Mouse (Mus musculus) layer of hippocampus, postnatal 25 days (tissue): ENCODE measurements around the gene Ascl4. TPM values are rescaled to one million over a fixed set of nuclear protein-coding genes. Genes with fewer than 3 reads are reported as not detected.

ENCODE experiments used
- DNase-seq, 2 experiments: peaks; one replicate each; pipeline ENCODE4 v3.0.0; 2022; ENCODE audit warnings: mixed read lengths in 2 of 2, low spot score in 1 of 2; ENCODE audit errors: extremely low spot score in 1 of 2
- total RNA-seq, 2 experiments: library from RNA; stranded (reverse); gene quantifications; 2 replicates each; pipeline ENCODE4 v1.2.3; 2021

Ascl4 gene
- total RNA-seq, 2 experiments from 2014 or later, result 0.70 to 0.98 TPM

DNA sequence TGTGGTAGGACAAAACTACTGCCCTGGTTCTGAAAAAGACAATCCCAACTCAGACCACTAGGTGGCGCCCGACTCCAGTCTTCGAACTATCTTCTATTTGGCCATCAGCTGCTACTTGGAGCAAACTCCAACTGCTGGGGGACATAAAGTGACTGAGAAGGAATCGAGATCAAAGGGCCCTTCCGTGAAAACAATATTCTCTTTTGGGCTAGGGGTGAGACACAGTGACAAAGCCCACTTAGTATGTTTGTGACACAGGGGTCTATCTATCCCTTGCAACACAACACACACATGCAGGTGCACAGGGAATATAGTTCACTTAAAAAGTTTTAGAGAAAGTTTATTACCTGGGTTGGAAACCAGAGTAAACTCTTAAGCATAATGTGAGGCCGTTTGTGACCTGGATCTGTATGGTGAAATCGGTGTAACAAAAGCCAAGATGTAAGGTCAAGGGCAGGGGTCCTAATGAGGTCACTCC is 40.7 kb downstream of the Ascl4 start:
- DNase-seq, result peak; percentile 88 to 98

DNA sequence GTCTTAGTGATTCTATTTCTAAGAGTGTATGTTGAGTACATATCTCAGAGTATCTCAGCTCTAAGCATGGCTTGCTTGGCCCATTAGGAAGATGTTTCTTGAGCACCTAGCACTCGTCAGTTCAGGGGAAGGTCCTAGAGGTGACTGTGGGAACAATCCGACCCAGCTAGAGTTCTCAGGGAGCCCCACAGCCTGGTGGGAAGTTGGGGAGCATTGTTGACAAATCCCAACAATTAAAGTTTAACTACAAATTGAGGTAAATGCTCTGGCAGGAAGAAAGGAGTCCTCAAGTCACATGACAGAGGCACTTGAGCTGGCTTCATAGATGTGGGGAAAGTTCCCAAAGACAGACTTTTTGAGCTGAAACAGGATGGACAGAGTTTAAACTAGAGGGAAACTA is 41.2 kb downstream of the Ascl4 start:
- no peak for DNase-seq

DNA sequence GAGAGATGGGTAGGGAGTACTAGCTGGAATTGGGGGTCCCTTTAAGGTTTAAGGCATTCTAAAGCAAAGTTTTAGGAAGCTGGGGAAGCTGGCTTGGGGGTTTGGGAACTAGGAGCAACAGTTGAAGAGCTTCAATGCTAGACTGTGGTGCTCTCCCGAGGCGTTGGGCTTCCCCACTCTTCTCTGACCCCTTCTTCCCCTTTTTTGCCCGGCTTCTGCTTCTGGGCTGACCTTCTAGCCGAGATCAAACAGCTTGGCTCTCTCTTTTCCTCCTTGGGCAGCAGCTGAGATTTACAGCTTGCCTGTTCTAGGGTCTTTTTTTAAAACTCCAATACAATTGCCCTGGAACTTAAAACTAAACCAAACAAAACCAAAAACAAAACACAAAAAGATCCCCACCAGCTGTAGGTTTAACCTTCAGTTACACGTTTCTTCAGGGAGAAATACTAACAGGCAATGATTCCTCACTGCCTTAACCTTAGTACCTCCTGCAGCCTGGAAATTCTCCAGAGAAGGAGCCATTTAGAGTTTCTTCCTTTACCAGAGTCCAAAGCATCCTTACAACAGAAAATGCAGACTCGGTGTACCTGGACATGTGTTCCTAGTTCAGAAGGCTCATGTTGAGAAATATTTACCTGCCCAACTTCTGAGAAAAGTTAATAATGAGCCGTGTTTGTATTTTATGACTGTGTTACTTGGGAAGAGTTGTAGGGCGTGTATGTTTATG is 42.6 kb downstream of the Ascl4 start:
- no peak for DNase-seq

DNA sequence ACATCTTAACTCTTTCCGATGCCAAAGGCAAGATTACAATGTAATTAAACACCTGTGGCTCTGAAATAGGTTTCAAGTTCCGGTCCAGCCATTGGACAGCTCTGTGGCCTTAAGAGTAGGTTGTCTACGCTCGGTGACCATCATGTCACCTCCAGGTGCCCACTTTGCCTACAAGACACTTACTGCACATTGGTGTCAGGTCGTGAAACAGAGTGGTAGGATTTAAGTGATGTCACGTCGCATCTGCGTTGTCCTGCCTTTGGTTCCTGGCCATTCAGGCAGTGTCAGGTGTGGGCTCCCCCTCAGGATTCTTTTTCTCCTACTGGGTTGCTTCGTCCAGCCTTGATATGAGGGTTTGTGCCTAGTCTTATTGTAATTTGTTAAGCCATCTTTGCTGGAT is 44.3 kb downstream of the Ascl4 start:
- no peak for DNase-seq

DNA sequence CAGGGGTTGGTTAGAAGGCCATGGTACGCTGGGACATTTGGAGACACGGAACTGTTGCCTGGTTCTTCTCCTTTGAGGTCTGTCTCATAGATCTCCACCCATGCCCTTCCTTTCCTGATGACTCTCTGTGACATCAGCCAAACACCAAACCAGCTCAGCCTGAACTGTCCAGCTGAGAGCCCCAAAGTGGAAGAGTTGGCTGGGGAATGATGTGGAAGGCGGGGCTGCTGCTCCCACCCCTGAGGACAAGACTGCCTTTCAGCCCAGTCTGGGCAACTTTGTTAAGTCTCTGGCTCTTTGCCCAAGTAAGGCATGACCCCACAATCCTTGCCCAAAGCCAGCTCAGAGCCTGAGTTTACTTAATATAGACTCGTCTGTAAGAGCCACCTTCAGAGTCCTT is 45.4 kb downstream of the Ascl4 start:
- DNase-seq, result no peak

DNA sequence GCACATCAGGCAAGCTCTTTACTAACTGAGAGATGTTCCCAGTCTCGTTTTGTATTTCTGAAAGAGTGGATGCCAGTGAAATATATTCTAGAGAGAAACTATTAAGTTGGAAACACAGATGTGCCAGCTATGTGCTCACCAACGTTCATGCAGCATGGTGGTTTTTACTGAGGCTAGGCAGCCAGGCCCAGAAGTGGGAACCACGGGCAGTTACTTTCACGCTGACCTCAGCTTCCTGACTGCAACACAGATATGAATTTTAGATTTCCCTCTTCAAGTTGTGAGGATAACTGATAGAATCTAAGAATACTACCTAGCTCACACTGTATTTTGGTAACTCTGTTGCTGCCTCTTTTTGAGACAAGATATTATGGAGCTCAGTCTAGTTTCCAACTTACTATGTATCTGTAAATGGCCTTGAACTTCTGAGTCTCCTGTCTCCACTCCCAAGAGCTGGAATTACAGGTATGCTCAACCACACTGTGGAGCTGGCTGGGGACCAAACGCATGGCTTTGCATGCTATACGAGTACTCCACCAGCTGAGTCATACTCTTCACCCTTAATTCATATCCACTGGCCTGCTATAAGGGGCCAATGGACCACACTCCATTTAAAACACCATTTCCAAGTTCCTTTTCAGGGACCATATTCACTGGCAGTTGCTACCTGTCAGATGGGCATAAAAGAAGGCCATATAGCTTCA is 62.1 kb downstream of the Ascl4 start:
- no peak for DNase-seq

DNA sequence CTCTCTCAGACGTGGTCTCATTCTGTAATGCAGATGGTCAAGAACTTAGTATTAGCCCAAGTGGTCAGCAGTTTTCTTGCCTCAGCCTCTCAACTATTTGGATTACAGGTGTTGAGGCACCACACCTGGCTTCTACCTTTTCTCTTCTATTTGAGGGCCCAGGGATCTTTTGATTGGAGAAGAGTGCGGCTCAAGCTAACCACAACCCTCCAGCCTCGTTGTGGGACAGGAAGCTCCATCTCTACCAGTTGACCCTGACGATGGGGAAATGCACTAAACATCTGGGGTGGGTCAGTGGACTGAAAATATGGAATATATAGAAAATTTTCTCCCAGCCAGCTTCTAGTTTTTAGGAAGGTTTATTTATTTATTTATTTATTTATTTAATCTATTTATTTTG is 64.9 kb downstream of the Ascl4 start:
- DNase-seq, result no peak

DNA sequence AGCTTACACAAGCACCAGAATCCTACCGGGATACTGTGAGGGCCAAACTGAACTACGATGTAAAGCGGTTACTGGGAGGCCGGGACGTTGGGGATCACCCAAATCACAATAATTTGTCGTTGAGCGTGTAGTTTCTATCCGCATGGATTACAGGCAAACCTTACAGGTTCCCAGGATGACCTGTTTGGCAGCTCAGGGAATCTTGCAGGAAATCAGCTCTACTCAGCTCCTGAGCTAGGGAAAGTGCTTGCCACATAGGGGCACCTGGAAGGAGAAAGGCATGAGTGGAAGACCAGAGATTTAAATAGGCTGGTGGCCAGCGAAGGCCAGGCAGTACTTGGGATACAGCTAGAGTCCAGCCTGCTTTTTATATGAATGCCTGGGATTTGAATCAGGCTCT is 66.4 kb downstream of the Ascl4 start:
- DNase-seq, result no peak

DNA sequence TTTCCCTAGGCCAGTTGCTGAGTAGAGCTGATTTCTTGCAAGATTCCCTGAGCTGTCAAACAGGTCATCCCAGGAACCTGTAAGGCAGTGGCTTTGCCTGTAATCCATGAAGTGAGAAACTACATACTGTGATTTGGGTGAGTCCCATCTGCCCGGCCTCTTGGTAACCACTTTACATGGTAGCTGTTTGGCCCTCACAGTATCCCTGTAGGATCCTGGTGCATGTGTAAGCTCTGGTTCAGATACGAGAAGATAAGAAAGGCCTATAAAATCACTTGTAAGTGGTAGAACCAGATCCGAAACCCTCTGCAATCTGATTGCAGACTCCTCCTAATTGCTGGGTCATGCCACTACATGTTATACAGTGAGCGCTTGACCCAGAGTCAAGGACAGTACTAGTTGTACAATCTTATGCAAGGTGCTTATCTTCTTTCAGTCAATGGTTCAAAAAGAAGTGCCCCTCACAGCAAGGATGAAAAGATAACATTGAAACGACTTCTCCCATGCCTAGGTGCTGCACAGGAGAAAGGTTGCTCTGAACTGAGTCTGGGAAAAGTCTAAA is 67.1 kb downstream of the Ascl4 start:
- no peak for DNase-seq

Other genes with a start within 250 kb of the Ascl4 start
- gene Pwp1, start 98.2 kb upstream of the Ascl4 start, total RNA-seq, result 10 to 100 TPM; 18.5 to 21.7 TPM
- 10 to 100 TPM; 22.2 to 29.6 TPM for gene Prdm4, start 10.5 kb upstream of the Ascl4 start, total RNA-seq
- gene Rtcb, start 30.1 kb downstream of the Ascl4 start, total RNA-seq, result 100 to 1,000 TPM; 101 to 110 TPM
- under 1 TPM in 1 of 2 experiments, not detected in 1; 0.10 TPM for gene Bpifc, start 84.2 kb downstream of the Ascl4 start, total RNA-seq
- gene Fbxo7, start 94.3 kb downstream of the Ascl4 start, total RNA-seq, result 10 to 100 TPM; 22.1 to 24.0 TPM